Mouse (Mus musculus) common myeloid progenitor, adult 5-6 weeks (primary cell): ENCODE data around the gene Pdcl2. TPM values are rescaled to one million over a fixed set of nuclear protein-coding genes. Genes with fewer than 3 reads are reported as not detected.

ENCODE experiments used
- ATAC-seq: replicated peaks from 2 replicates; pipeline ENCODE4 v1.8.0; 2016; ENCODE audit warnings: low read depth, mild to moderate bottlenecking, moderate TSS enrichment, inconsistent platforms; ENCODE audit not compliant: poor library complexity, severe bottlenecking
- total RNA-seq: library from RNA; stranded (forward); fragments of 200-1000, 187-1606 nt; gene quantifications from 2 replicates; pipeline ENCODE4 v1.2.3, GENCODE M21; 2017

Gene Pdcl2
- total RNA-seq, 1 experiment from 2014 or later: not detected

DNA sequence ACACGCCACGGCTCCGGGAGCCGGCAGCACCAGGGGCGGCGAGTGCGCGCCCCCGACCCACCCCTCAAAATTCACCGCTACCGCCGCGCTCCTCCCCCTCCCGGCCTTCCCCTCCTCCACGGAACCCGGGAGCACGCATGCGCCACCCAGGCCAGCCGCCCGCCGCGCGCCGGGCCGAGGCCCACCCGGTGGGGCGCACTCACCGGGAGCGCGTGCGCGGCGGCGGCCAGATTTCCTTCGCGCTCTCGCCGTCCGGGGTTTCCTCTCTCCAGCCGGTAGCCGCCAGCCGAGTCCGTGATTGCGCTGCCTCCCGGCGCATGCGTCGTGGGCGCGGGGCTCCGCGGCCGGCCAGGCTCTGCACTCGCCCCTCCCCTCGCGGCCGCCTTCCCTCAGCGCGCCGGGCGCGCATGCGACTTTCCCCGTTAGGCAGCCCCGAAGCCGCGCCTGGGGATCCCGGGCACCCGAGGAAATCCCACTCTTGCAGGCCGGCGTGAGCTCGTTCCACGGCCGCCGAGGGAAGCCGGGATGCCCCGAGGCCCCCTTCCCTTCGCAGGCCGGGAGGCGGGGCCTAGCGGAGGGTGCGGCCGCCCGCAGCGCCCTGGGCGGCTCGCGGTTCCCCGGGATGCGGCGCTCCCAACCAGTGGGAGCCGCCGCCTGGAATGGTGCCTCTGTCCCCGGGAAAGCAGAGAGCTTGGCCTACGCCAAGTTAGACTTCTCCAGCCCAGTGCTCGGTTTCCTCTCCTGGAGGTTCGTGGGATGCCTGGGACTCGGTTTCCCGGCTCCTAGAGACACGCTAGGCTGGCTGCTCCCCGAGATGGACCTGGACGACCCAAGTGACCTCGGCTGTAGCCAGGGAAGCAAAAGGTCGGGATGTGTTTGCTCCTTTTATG, 26.3 kb downstream of the Pdcl2 start, which contains the start of gene Clock:
Gene Clock, minus strand, starts transcription at position 341 of the 890 bp plus-strand sequence.
- peak; percentile 69 for ATAC-seq

DNA sequence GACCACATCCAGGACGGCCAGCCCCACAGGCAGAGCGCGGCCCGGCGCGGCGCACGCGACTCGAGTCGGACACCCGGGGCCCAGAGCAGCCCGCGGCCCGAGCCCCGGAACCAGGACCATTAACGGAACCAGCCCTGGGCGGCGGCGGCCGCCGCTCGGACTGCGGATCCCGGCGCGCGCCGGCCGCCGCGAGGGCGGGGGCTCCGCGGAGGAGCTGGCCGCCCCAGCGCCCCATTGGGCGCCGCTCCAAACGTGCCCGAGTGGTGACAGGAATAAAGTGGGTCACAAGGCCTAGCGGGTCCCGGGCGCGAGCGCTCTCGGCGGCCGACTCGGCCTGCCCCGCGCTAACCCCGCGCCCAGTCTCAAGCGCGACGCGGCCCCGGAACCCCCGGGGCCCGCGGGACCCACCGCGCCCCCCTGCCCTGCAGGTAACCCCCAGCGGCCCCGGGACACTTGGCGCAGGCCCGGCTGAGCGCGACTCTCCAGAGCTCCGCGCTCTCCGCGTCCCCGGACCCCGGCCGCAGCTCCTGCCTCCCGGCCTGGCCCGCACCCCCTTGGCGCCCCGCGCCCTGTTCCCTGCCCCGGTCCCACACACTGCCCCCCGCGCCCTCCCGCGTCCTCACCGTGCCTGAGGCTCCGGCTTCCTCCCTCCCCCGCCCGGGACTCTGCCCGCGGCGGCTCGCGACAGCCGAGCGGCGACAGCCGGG, 27.1 kb downstream of the Pdcl2 start:
- peak; percentile 64 for ATAC-seq

DNA sequence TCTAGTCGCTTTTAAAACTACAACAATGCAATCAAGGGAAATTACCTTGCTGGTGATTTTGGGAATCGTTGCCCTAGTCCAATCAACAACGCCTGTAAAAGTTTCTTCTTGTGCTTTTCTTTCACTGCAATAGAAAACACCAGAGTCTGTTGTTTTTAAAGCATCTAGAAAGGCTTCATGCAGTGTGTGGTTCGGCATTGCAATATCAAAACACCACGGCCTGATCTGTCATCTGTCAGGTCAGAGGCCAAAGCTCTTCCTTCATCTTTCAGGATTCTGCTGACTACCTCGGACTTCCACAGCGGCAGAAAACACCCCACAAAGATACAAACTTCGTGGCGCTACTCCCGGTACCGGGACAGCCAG, 27.6 kb downstream of the Pdcl2 start:
- ATAC-seq: no peak

DNA sequence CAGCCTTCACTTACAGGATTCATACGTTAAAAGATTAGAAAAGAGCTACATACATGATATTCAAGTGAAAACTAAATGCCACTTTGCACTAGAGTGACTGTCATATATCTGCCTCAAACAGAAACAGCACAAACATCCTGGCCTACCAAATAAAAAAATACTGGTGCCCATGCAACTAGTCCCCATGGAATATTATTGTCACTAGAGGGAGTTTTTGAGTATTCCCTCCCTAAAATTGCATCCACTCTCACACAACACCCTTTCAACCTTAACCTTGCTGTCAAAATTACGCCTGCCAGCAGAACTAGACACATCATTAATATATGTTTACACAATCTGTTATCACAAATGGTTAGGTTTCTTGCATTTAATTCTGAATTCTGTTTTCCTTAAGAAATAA, 28.9 kb downstream of the Pdcl2 start:
- ATAC-seq: no peak

DNA sequence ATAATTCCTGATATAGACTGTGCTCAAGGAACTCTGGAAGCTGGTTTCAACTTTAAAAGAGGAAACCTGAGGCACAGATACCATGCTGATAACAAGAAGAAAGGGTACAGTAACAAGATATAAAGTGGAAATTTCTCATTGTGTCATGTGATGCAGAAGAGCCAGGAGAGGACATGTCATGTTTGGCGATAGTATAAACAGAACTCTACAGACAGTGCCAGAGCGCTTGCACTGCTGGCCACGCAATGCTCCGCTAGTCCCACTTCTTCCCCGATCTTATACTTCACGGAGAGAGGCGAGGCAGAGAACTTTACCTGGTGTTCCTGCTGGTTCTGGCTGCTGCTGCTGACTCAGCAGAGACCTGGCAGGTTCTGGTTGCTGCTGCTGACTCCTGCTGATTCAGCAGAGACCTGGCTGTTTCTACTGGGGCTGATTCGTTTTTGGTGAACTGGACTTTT, 41.7 kb downstream of the Pdcl2 start:
- ATAC-seq: no peak

DNA sequence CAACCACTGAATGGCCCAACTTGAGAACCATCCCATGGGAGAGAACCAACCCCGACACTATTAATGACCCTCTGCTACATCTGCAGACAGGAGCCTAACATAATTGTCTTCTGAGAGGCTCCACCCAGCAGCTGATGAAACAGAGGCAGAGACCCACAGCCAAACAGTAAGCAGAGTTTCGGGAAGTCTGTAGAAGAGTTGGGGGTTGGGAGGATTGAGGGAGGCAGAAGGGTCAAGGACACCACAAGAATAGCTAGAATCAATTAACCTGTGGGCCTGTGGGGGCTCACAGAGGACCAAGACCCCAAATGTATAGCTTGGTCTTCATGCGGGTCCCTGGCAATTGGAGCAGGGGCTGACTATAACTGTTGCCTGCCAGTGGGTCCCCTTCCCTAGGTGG, 42.7 kb downstream of the Pdcl2 start:
- no peak for ATAC-seq

DNA sequence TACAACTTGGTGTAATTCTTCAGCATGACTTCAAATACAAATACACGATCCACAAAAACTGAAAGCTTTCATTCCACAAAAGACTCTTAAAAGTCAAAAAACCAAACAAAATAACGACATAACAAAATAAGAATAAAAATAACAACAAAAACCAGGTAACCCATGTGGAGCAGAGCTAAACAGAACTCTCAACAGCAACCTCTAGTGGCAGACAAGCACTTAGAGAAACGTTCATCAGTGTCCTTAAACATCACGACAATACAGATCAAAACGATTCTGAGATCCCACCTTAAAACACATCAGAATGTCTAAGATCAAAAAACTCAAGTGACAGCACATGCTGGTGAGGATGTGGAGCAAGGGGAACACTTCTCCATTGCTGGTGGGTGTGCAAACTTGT, 43.9 kb downstream of the Pdcl2 start:
- ATAC-seq: no peak

DNA sequence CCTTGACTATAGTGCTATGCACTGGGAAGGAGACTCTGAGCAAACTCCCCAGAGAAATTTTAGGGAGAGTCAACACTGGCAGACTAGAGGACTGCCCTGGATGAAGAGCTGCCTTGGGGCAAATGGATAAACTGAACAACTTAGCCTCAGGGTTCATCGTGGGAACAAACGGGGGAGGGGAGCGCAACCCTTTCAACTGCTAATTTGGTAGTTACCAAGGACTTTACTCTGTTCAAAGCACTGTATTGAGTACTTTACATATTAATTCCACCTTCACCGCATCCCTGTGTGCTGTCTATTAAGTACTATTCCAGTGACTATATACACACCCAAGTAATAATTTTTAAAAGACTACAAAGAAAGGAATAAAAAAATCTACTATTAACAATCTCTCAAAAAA, 45.3 kb downstream of the Pdcl2 start:
- ATAC-seq: no peak

DNA sequence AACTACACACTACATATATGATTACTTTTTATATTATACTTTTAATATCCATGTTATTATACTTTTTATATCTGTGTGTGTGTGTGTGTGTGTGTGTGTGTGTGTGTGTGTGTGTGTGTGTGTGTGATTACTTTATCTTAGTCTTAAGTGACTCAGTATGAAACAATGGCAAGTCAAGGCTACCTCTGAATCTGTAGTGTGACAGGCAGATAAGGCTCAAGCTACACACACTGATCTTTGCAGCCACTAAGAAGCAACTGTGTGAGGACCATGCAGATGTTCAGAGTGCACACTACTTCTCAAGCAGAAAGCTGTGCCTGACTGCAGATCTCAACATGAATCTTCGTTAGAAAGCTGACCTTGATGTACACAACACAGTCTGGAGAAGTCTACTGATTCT, 47.1 kb downstream of the Pdcl2 start:
- ATAC-seq: no peak

DNA sequence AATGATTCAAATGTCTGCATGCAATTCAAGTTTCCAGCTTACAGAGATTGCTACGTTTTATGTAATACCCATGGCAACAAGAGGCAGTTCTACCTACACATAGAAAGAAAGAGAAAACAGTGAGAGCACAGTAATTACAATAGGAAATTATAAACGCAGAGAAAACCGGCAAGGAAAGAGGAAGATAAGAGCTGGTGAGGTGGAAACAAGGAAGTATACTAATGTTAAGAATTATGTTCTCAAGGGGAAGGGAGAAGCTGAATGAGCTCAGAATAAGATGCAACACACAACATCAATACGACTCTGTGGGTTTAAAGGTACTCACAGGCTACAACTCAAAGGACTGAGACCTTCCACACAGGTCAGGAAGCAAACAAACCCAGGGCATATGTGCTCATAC, 56.0 kb downstream of the Pdcl2 start:
- ATAC-seq: no peak

Other genes with a start within 250 kb of the Pdcl2 start
- 12.3 and 12.7 TPM in 2 replicates for gene Srd5a3, start 190.9 kb downstream of the Pdcl2 start, total RNA-seq
- gene Tmem165, start 147.3 kb downstream of the Pdcl2 start, total RNA-seq: 43.2 and 54.0 TPM in 2 replicates
- gene Clock, start 26.4 kb downstream of the Pdcl2 start, total RNA-seq: 11.0 and 13.9 TPM in 2 replicates
- gene Nmu, start 32.6 kb upstream of the Pdcl2 start, total RNA-seq: not detected in 2 replicates
- not detected in 2 replicates for gene Gm7271, start 152.9 kb upstream of the Pdcl2 start, total RNA-seq
- gene Exoc1, start 198.2 kb upstream of the Pdcl2 start, total RNA-seq: 58.8 and 78.7 TPM in 2 replicates